Mouse (Mus musculus): ENCODE data around the gene Asb18.

- TF ChIP-seq CTCF (IDR thresholded peaks at IDR 0.05; ENCODE audit: insufficient read depth, low read depth, low read length) = no peak
- no peak for TF ChIP-seq POLR2A (IDR thresholded peaks at IDR 0.05; ENCODE audit: insufficient read depth, low read depth, low read length)
Measured at GRCm38 (mm10) chr1:89964426-89964825, 50.0 kb downstream of the Asb18 start.

Measured in olfactory bulb, adult 2 months (tissue).